Mouse (Mus musculus) MEL (cell line): ENCODE measurements at regions not wholly inside any gene's neighbourhood (a gene's known extent, or its start where the extent isn't known, plus 50 kb on each side); places are given as distances from the start of the nearest gene placed in this dataset.

Source experiments
- DNase-seq: peaks from one replicate; pipeline ENCODE4 v3.0.0; 2011; ENCODE audit warnings: low read depth, low spot score
- H3K27ac ChIP-seq: 2 replicates; pipeline ENCODE4 v1.5.1; 2012; ENCODE audit warnings: low read depth, mild to moderate bottlenecking, control low read depth, low read length, moderate library complexity; ENCODE audit not compliant: control insufficient read depth
- H3K27me3 ChIP-seq, 2 experiments: fragments of 150-350 bp in 1 of 2; sonication (generic) in 1 of 2; 2 replicates each; pipeline ENCODE4 v1.6.1; 2012; ENCODE audit warnings: low read length in 2 of 2, mild to moderate bottlenecking in 2 of 2, improper control_type of control experiment in 1 of 2, moderate library complexity in 1 of 2; ENCODE audit not compliant: insufficient read depth in 2 of 2, control insufficient read depth in 1 of 2
- H3K36me3 ChIP-seq, 2 experiments: 2 replicates each; pipeline ENCODE4 v1.6.1; 2012 to 2014; ENCODE audit warnings: low read length in 2 of 2, improper control_type of control experiment in 1 of 2, inconsistent platforms in 1 of 2, mild to moderate bottlenecking in 1 of 2; ENCODE audit not compliant: insufficient read depth in 2 of 2, control insufficient read depth in 1 of 2
- H3K4me1 ChIP-seq, 2 experiments: fragments of 150-350 bp in 1 of 2; sonication (generic) in 1 of 2; 2 replicates each; pipeline ENCODE4 v1.6.1; 2012; ENCODE audit warnings: low read length in 2 of 2, improper control_type of control experiment in 1 of 2, mild to moderate bottlenecking in 1 of 2; ENCODE audit not compliant: insufficient read depth in 2 of 2, control insufficient read depth in 1 of 2
- H3K4me3 ChIP-seq, 2 experiments: fragments of 150-350 bp in 1 of 2; sonication (generic) in 1 of 2; 2 replicates each; pipeline ENCODE4 v1.5.1; 2012; ENCODE audit warnings: low read depth in 2 of 2, low read length in 2 of 2, mild to moderate bottlenecking in 2 of 2, moderate library complexity in 2 of 2, control low read depth in 1 of 2, improper control_type of control experiment in 1 of 2; ENCODE audit not compliant: control insufficient read depth in 1 of 2, insufficient read depth in 1 of 2
- H3K79me2 ChIP-seq: 2 replicates; pipeline ENCODE4 v1.6.1; 2012; ENCODE audit warnings: mild to moderate bottlenecking, low read length, moderate library complexity; ENCODE audit not compliant: control insufficient read depth, poor library complexity, insufficient read depth
- H3K9ac ChIP-seq: 2 replicates; pipeline ENCODE4 v1.6.1; 2012; ENCODE audit warnings: low read depth, mild to moderate bottlenecking, control low read depth, low read length, moderate library complexity; ENCODE audit not compliant: control insufficient read depth, poor library complexity, severe bottlenecking
- H3K9me3 ChIP-seq: fragments of 150-350 bp; sonication (generic); replicated peaks from 2 replicates; pipeline ENCODE4 v1.6.1; 2012; ENCODE audit warnings: mild to moderate bottlenecking, low read length, improper control_type of control experiment, moderate library complexity; ENCODE audit not compliant: insufficient read depth
- CHD1 ChIP-seq: IDR thresholded peaks from 2 replicates; pipeline ENCODE4 v1.6.1; 2012; ENCODE audit warnings: low read depth, mild to moderate bottlenecking, inconsistent platforms, low read length, improper control_type of control experiment
- E2F4 ChIP-seq: IDR thresholded peaks from 2 replicates; pipeline ENCODE4 v1.6.1; 2011; ENCODE audit warnings: low read depth, low read length, improper control_type of control experiment, borderline replicate concordance
- ELF1 ChIP-seq: IDR thresholded peaks from 2 replicates; pipeline ENCODE4 v1.6.1; 2014; ENCODE audit warnings: low read depth, mild to moderate bottlenecking, inconsistent platforms, low read length, improper control_type of control experiment, moderate library complexity
- MAZ ChIP-seq: IDR thresholded peaks from 2 replicates; pipeline ENCODE4 v1.6.1; 2012; ENCODE audit warnings: low read depth, mild to moderate bottlenecking, inconsistent platforms, low read length, improper control_type of control experiment
- MEF2A ChIP-seq: IDR thresholded peaks from 2 replicates; pipeline ENCODE4 v1.6.1; 2014; ENCODE audit warnings: low read depth, mild to moderate bottlenecking, inconsistent platforms, low read length, improper control_type of control experiment; ENCODE audit not compliant: poor library complexity, insufficient replicate concordance, severe bottlenecking; ENCODE audit errors: extremely low read depth
- MXI1 ChIP-seq: IDR thresholded peaks from 2 replicates; pipeline ENCODE4 v1.6.1; 2011; ENCODE audit warnings: mild to moderate bottlenecking, low read depth, low read length, improper control_type of control experiment
- MYB ChIP-seq: IDR thresholded peaks from 2 replicates; pipeline ENCODE4 v1.6.1; 2011; ENCODE audit warnings: mild to moderate bottlenecking, low read depth, low read length, improper control_type of control experiment
- UBTF ChIP-seq: IDR thresholded peaks from 2 replicates; pipeline ENCODE4 v1.6.1; 2012; ENCODE audit warnings: low read depth, mild to moderate bottlenecking, inconsistent platforms, low read length, improper control_type of control experiment, moderate library complexity, borderline replicate concordance; ENCODE audit not compliant: insufficient read depth
- USF2 ChIP-seq, 2 experiments: IDR thresholded peaks; 2 replicates each; pipeline ENCODE4 v1.6.1; 2011 to 2012; ENCODE audit warnings: improper control_type of control experiment in 2 of 2, low read length in 2 of 2, borderline replicate concordance in 1 of 2, inconsistent platforms in 1 of 2, low read depth in 1 of 2, mild to moderate bottlenecking in 1 of 2; ENCODE audit not compliant: insufficient read depth in 1 of 2
- ZKSCAN1 ChIP-seq: IDR thresholded peaks from 2 replicates; pipeline ENCODE4 v1.6.1; 2012; ENCODE audit warnings: low read depth, mild to moderate bottlenecking, inconsistent platforms, low read length, improper control_type of control experiment, moderate library complexity
- ZMIZ1 ChIP-seq: IDR thresholded peaks from 2 replicates; pipeline ENCODE4 v1.6.1; 2012; ENCODE audit warnings: low read depth, mild to moderate bottlenecking, inconsistent platforms, low read length, improper control_type of control experiment, moderate library complexity
- ZNF384 ChIP-seq: IDR thresholded peaks from 2 replicates; pipeline ENCODE4 v1.6.1; 2012; ENCODE audit warnings: low read depth, mild to moderate bottlenecking, inconsistent platforms, low read length, improper control_type of control experiment

DNA sequence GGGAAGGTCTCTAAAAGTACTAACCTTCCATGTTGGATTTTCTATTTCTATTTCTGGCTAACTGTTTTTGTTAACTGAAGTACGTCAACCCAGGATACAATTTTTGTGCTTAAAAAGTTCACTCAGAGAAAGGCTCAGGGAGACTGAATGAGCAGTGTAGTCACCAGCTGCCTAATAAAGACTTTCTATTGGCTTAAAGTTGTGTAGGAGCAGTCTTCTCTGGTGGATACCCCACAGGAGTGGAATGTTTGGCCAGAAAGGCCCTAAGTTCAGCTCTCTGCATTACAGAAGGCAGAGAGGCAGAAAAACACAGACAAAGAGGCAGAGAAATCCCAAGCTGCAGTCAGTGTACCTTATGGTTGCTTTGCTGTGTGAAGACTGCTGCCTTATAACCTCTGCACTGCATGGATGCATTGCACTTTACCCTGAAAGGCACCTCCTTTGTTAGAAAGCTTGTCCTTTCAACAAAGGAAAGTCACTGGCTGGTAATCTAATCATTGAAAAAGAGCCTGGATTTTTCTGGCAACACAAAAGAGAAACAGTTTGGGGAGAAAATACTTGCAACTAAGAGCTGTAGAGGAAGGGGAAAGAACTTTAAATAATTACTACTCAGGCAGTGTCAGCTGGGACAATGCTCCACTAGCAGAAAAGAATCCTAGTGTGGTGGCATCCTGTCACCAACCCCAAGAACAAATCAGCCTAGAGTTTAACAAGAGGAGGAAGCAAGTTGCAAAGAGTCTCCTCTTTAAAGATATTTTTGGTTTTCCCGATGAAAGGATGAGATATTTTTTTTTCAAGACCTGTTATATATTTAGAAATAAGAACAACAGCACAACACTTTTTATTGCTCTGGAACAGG, 63.0 kb upstream of the Adamts5 start:
- no peak for DNase-seq
- H3K36me3 ChIP-seq, result no peaks in the 10 kb centered on the region
- no peak overlapping the region for H3K9ac ChIP-seq
- H3K9me3 ChIP-seq, result no peaks in the 10 kb centered on the region
- H3K27me3 ChIP-seq, result no peaks in the 10 kb centered on the region
- no peaks in the 10 kb centered on the region for H3K4me1 ChIP-seq
- H3K27ac ChIP-seq, result no peak overlapping the region
- TF ChIP-seq ELF1 (no peak), ZNF384 (no peak), UBTF (no peak), MXI1 (no peak), ZMIZ1 (no peak), MEF2A (no peak), E2F4 (no peak), MYB (no peak)
- H3K4me3 ChIP-seq, result no peak overlapping the region
- no peaks in the 10 kb centered on the region for H3K79me2 ChIP-seq

DNA sequence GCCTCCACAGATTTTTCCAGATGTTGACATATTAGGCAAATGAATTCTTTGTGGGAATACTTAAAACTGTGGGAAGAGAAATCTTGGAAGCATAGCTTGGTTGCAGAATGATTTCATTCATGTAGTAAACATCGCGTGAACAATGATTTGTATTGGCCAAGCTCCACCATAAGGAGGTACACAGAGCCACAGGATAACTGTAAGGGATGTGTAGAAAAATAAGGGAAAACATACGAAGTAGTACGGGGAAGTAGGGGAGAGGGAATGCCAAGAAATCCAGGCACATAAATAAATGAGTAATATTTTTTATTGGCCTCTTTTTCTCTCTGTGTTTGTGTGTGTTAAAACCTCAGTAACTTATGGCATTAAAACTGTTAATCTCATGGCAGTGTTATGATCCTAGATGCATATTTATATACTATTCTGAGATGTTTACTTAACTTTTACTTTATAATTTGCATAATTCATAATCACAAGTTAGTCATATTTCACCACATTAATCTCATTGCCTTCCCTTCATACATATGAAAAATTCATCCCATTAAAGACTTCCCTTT, 54.5 kb upstream of the Adamts5 start:
- Histone ChIP-seq H3K36me3 (no peaks in the 10 kb centered on the region), H3K4me1 (no peaks in the 10 kb centered on the region), H3K27ac (no peak overlapping the region), H3K9ac (no peak overlapping the region), H3K9me3 (no peaks in the 10 kb centered on the region), H3K27me3 (no peaks in the 10 kb centered on the region), H3K79me2 (no peaks in the 10 kb centered on the region), H3K4me3 (no peak overlapping the region)
- no peak for DNase-seq
- TF ChIP-seq USF2 (IDR thresholded peaks at IDR 0.05; ENCODE audit: borderline replicate concordance in 1 of 2, insufficient read depth in 1 of 2, low read depth in 1 of 2, low read length in 2 of 2), result no peak
- no peak for TF ChIP-seq ZKSCAN1
- no peak for TF ChIP-seq CHD1
- no peak for TF ChIP-seq MAZ
- no peak for TF ChIP-seq E2F4
